Mouse (Mus musculus) layer of hippocampus, adult 11-12 months (tissue): ENCODE results near the gene Higd1b.

ENCODE experiments used
- DNase-seq: peaks from one replicate; pipeline ENCODE4 v3.0.0; 2022; ENCODE audit warnings: low spot score

Higd1b gene

GRCm38 (mm10) chr11:102838616-102839150 is 3.0 kb downstream of the Higd1b start:
- no peak for DNase-seq

- no peak for DNase-seq
Observed at GRCm38 (mm10) chr11:102845926-102846325, 10.3 kb downstream of the Higd1b start.

- DNase-seq = peak; percentile 46
Observed at GRCm38 (mm10) chr11:102851883-102852282, 16.2 kb downstream of the Higd1b start.

GRCm38 (mm10) chr11:102853760-102854159 is 18.1 kb downstream of the Higd1b start:
- DNase-seq = no peak

- DNase-seq = no peak
Observed at GRCm38 (mm10) chr11:102855941-102856340, 20.3 kb downstream of the Higd1b start.

- DNase-seq = no peak
Observed at GRCm38 (mm10) chr11:102858951-102859350, 23.3 kb downstream of the Higd1b start.

GRCm38 (mm10) chr11:102859933-102860332 is 24.3 kb downstream of the Higd1b start:
- DNase-seq = peak; percentile 31

- DNase-seq = peak; percentile 77
Observed at GRCm38 (mm10) chr11:102864272-102864671, 28.6 kb downstream of the Higd1b start.

- peak; percentile 68 for DNase-seq
Observed at GRCm38 (mm10) chr11:102874801-102875334, 39.2 kb downstream of the Higd1b start.

- DNase-seq = no peak
Observed at GRCm38 (mm10) chr11:102879558-102879957, 43.9 kb downstream of the Higd1b start.

GRCm38 (mm10) chr11:102880585-102881313 is 45.1 kb downstream of the Higd1b start, which contains the start of the genes Eftud2 and Ccdc103:
Gene Eftud2, minus strand, starts transcription at chr11:102880985.
Gene Ccdc103, plus strand, starts transcription at chr11:102881204.
- DNase-seq = peak; percentile 94

GRCm38 (mm10) chr11:102881314-102882198 is 45.9 kb downstream of the Higd1b start:
- DNase-seq = no peak

- no peak for DNase-seq
Observed at GRCm38 (mm10) chr11:102884616-102885219, 49.1 kb downstream of the Higd1b start, which contains the start of gene Fam187a. Gene Fam187a, plus strand, starts transcription at chr11:102885169.

- DNase-seq = no peak
Observed at GRCm38 (mm10) chr11:102887433-102887832, 51.8 kb downstream of the Higd1b start.
